Mouse (Mus musculus) bone marrow, adult 2 months (tissue): ENCODE data around the gene Ift81. TPM values are rescaled to one million over a fixed set of nuclear protein-coding genes. Genes with fewer than 3 reads are reported as not detected.

Experiments
- H3K27ac ChIP-seq: fragments of 200-500 bp; 2 replicates; pipeline ENCODE4 v1.5.1; 2012; ENCODE audit warnings: low read depth, mild to moderate bottlenecking, control low read depth, inconsistent platforms, low read length; ENCODE audit not compliant: control insufficient read depth, poor library complexity, insufficient read depth
- H3K4me1 ChIP-seq: fragments of 200-500 bp; 2 replicates; pipeline ENCODE4 v1.6.1; 2011; ENCODE audit warnings: low read length; ENCODE audit not compliant: control insufficient read depth, insufficient read depth
- H3K4me3 ChIP-seq: fragments of 200-500 bp; replicated peaks from 2 replicates; pipeline ENCODE3; 2011; ENCODE audit warnings: mild to moderate bottlenecking, low read depth, low read length, control low read depth; ENCODE audit not compliant: control insufficient read depth
- CTCF ChIP-seq: fragments of 200-500 bp; IDR thresholded peaks from 2 replicates; pipeline ENCODE4 v1.5.1; 2011; ENCODE audit warnings: low read length, control low read depth; ENCODE audit not compliant: control insufficient read depth, insufficient read depth
- POLR2A ChIP-seq: fragments of 200-500 bp; IDR thresholded peaks from 2 replicates; pipeline ENCODE4 v1.6.1; 2011; ENCODE audit warnings: low read depth, mild to moderate bottlenecking, control low read depth, low read length, borderline replicate concordance; ENCODE audit not compliant: control insufficient read depth
- WGBS: fragments of 180-500 bp; shearing (Covaris S2); methylation state at CpG from one replicate; pipeline ENCODE4 v1.1.7; 2018; 5-methylcytosine and 5-hydroxymethylcytosine counted together
- polyA plus RNA-seq: library from polyadenylated mRNA; stranded (reverse); fragments of >200 nt; gene quantifications from 2 replicates; pipeline ENCODE4 v1.2.4, GENCODE M21; 2011; ENCODE audit warnings: low replicate concordance; ENCODE audit not compliant: missing spikeins, insufficient read depth, insufficient read length

Gene Ift81
- polyA plus RNA-seq, 1 experiment = 2.1 TPM

DNA sequence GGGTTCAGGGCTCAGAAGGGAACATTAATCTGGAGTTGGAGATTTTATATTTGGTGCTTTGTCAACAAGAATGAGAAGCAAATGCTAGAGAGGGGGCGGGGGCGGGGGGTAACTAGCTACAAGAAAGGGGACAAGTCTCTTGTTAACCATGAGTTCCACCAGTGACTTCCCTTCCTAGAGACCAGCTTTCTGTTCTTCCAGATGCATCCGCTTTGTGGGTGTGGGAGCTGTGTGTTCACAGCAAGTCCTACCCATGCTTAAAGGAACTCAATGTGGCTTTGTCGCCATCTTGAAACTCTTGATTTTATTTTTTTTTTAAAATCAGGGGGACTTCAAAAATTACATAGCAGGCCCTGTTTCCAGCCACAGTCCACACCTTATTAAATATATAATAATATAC, 25.2 kb upstream of the Ift81 start:
- H3K4me1 ChIP-seq = peaks cover 4% of the 10 kb centered on the region
- 16% methylated on average over 4 of the region's 4 CpGs for WGBS
- no peak for TF ChIP-seq POLR2A
- no peak for TF ChIP-seq CTCF
- H3K4me3 ChIP-seq = no peak overlapping the region
- no peak overlapping the region for H3K27ac ChIP-seq

DNA sequence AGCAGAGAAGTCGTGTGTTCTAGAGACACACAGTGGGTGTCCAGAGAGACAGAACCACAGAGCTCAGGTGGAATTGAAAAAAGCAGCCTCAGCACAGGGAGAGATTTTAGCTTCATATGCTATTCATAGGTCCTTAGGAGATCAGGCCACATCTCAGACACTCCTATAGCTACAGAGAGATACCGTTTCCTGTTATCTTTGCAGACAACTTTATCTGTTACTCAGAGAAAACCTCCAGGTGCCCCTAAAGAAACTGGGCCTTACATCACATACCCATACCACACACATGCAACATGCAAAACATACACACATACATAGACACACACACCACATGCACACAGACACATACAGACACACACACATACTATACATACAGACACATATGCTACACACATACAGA, 24.0 kb upstream of the Ift81 start:
- 46% methylated on average over 2 of the region's 2 CpGs for WGBS
- peaks cover 2% of the 10 kb centered on the region; the same call in 1 of the 2 replicates for H3K4me1 ChIP-seq
- no peak overlapping the region for H3K27ac ChIP-seq
- TF ChIP-seq POLR2A (no peak), CTCF (no peak)
- no peak overlapping the region for H3K4me3 ChIP-seq

DNA sequence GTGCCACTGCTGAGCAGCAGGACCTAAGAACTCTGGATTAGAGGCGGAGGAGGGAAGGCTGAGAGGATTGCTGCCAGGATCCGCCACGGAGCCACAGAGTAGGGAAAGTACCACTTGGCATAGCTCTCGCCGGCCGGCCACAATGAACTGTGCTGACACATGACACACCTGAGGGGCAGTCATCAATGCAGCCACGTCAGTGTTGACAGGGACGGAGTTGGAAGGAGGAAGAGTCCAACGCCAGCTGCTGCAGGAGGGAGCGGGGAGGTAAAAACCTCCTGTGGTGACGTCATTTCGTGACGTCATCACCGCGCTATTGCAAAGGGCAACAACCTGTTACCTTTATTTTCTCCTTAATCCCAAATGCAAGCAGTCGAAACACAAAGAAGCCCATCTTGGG, 22.6 kb upstream of the Ift81 start:
- 45% methylated on average over 16 of the region's 16 CpGs for WGBS
- TF ChIP-seq CTCF (no peak), POLR2A (no peak)
- H3K4me3 ChIP-seq = no peak overlapping the region
- H3K27ac ChIP-seq = no peak overlapping the region
- peaks cover 2% of the 10 kb centered on the region; the same call in 1 of the 2 replicates for H3K4me1 ChIP-seq

DNA sequence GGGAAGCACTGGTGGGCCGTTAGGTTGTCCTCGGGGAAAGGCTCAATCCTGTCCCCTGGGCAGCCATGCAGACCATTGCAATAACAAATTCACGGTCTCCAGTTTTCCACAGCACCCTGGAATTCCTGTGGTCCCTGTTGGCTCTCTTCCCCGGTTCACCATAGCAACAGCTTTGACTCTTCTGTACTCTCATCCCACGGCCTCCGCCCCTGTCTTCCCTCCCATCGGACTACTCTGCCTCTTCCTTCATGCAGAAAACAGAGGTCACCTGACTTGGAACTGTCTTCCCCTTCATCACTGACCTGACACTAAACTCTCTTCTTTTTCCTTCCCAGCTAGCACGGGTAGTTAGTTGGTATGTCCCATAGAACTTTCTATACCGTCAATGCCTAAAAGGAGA, 22.0 kb upstream of the Ift81 start:
- Histone ChIP-seq H3K4me3 (no peak overlapping the region), H3K4me1 (peaks cover 2% of the 10 kb centered on the region; the same call in 1 of the 2 replicates), H3K27ac (no peak overlapping the region)
- TF ChIP-seq POLR2A (no peak), CTCF (no peak)
- WGBS = 81% methylated on average over 9 of the region's 9 CpGs

DNA sequence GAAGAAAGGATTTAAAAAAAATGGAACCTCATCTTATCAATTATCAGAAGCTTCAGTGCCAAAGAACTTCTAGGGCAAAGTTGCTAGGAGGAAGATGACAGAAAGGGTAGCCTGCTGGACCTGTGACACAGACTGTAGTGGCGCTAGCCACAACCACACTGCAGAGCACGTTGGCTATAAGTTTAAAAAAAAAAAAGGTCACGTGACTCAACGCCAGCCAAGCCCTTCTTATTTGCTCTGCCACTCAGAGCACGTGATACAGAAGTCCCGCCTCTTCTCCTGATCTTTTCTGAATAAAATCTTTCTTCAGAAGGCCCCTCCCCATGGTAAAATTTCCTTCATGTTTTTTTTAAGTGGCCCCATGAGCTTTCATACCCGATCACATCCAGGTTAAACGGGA, 20.9 kb upstream of the Ift81 start:
- TF ChIP-seq CTCF (no peak), POLR2A (no peak)
- WGBS = 51% methylated on average over 8 of the region's 8 CpGs
- no peak overlapping the region for H3K27ac ChIP-seq
- H3K4me1 ChIP-seq = peaks cover 2% of the 10 kb centered on the region; the same call in 1 of the 2 replicates
- no peak overlapping the region for H3K4me3 ChIP-seq

DNA sequence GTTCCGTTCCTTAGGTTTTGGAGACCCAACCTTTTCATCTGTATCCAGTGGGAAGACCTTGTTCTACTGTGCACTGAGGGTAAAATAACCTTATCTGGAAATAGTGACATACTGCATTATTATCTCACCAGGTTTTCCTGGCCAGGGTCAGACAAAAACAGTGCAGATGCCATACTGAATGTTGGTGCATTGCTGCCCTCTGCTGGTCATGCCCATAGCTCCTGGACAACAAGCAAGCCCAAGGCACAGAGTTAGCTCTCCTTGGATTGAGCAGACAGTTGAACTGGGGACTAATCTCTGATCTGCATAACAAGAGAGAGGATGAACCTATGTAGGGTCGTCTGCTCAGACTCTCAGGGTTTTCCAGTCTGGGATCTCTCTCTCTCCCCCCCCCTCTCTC, 12.9 kb upstream of the Ift81 start:
- 42% methylated on average over 2 of the region's 2 CpGs for WGBS

DNA sequence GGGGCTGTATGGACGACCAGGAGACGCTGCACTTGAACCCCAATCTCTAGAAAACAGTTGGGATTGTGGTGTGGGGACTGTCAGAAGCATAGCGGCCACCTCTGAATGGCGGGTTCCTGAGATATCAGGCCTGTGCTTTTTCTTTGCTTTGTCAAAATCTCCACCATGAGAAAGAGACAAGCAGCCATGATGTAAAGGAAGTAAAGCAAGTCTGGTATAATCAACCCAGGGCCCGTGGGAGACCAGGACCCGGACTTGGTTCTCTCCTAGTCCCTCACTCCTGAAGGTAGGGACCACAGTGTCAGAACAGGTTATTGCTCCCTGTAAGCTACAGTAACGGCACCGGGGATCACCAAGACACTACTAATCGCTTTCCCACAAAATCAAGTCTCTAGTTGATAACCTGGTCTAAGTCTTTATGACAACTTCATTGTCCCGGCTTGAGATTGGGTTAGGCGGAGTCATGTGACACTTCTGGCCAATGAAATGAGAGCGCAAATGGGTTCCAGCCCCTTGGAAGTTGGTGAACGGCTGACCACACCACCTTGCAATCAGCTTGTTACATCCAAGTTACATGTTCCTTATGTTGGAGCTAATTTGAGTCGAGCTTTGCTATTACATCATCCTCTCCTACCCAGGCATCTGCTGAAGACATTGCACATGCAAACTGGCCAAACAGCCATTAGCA, 11.4 kb upstream of the Ift81 start:
- TF ChIP-seq POLR2A (no peak), CTCF (no peak)
- 69% methylated on average over 14 of the region's 14 CpGs for WGBS
- H3K27ac ChIP-seq = no peak overlapping the region
- no peak overlapping the region for H3K4me3 ChIP-seq
- no peaks in the 10 kb centered on the region for H3K4me1 ChIP-seq

More for the DNA sequence above, 12.9 kb upstream of the Ift81 start:
- no peaks in the 10 kb centered on the region for H3K4me1 ChIP-seq
- TF ChIP-seq CTCF = peak; percentile 95
- TF ChIP-seq POLR2A = no peak
- no peak overlapping the region for H3K27ac ChIP-seq
- no peak overlapping the region for H3K4me3 ChIP-seq

DNA sequence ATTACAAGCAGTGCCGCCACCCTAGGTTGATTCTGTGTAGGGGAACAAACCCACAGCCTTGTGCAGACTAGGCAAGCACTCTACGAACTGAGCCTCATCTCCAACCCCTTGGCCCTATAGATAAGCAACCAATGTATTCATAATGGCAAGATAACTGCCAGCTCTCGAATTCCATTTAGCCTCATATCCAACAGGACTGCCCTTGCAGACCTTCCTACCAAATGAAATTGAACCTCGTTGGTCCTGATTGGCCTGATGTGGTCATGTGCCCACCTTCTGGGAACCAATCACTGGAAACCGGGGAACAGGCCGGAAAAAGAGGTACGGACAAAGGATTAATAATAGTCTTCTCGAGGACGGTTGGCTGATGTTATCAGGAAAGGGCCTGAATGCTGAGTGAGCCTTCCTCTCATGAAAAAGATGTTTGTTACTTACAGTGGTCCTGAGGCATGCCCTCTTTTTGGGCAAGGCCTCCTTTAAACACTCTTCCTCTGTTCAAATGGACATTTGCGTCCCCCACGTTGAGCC, 10.7 kb upstream of the Ift81 start:
- H3K4me1 ChIP-seq = no peaks in the 10 kb centered on the region
- WGBS = 80% methylated on average over 11 of the region's 11 CpGs
- TF ChIP-seq POLR2A (no peak), CTCF (no peak)
- no peak overlapping the region for H3K27ac ChIP-seq
- no peak overlapping the region for H3K4me3 ChIP-seq

DNA sequence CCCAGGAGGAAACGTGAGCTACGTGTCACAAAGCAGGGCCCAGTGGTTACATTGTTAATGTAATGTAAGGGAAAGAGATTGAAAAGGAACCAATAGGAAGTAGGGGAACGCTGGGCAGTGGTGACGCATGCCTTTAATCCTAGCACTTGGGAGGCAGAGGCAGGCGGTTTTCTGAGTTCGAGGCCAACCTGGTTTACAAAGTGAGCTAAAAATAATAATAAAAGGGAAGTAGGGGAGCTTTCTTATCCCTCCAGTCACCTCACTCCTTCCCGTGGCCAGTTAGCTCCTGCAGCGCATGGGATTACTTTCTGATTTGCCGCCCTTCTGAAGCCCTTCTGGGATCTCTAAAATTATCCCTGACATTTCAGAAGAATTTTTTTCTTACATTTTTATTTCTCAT, 9.5 kb upstream of the Ift81 start:
- 18% methylated on average over 9 of the region's 9 CpGs for WGBS
- no peak overlapping the region for H3K4me3 ChIP-seq
- TF ChIP-seq CTCF (no peak), POLR2A (no peak)
- H3K4me1 ChIP-seq = no peaks in the 10 kb centered on the region
- no peak overlapping the region for H3K27ac ChIP-seq
